Mouse (Mus musculus): ENCODE results near the gene Garnl3. TPM values are rescaled to one million over a fixed set of nuclear protein-coding genes. Genes with fewer than 3 reads are reported as not detected.
"Not testable (repeated sequence)": the region's sequence is repeated elsewhere in the genome, so short reads cannot be mapped to it uniquely, and the experiment has no call there.

Gene Garnl3
- polyA plus RNA-seq, 1 experiment from 2014 or later = 8.3 TPM

DNA sequence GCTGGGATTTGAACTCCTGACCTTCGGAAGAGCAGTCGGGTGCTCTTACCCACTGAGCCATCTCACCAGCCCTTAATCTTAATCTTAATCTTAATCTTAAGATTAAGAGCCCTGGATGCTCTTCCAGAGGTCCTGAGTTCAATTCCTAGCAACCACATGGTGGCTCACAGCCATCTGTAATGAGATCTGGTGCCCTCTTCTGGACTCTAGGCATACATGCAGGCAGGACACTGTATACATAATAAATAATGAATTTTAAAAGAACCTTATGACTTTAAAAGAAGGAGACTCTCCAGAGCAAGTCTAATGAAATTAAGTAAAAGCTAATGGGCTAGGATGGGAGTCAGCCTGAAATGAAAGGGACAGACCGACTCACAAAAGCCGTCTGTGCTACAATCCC, 122.4 kb downstream of the Garnl3 start:
- H3K4me3 ChIP-seq (ENCODE audit: low read length); H3K9me3 ChIP-seq (replicated peaks; ENCODE audit: control insufficient read depth, low read length); H3K9ac ChIP-seq (ENCODE audit: low read length); H3K4me2 ChIP-seq (ENCODE audit: low read depth, low read length); H3K27ac ChIP-seq (ENCODE audit: low read length); H3K36me3 ChIP-seq (ENCODE audit: control insufficient read depth, insufficient read depth); H3K27me3 ChIP-seq (ENCODE audit: control insufficient read depth, insufficient read depth, low read length); H3K4me1 ChIP-seq (ENCODE audit: control insufficient read depth, insufficient read depth, low read length); ATAC-seq (replicated peaks; ENCODE audit: extremely low read depth, insufficient read depth, low FRiP score): not testable (repeated sequence)
- WGBS = 86% methylated on average over 4 of the region's 4 CpGs

DNA sequence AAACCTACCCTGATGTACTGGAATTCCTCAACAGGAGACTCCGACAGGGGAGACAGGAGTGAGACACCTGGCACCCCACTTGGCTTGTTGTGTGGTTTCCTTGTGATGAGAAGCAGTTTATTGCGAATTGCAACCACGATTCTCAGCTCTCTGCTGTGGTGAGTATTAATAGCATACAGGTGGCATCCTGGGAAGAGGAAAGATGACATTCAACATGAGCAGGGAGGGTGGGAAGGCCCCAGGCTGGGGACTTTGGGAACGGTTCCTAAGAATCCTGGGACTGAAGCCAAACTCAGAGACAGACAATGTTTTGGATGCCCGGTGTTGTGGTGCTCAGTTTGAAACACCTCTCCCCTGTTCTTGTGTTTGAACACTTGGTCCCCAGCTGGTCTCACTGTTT, 126.4 kb downstream of the Garnl3 start:
- no peak overlapping the region for H3K4me2 ChIP-seq (ENCODE audit: low read depth, low read length)
- 47% methylated on average over 5 of the region's 5 CpGs for WGBS

DNA sequence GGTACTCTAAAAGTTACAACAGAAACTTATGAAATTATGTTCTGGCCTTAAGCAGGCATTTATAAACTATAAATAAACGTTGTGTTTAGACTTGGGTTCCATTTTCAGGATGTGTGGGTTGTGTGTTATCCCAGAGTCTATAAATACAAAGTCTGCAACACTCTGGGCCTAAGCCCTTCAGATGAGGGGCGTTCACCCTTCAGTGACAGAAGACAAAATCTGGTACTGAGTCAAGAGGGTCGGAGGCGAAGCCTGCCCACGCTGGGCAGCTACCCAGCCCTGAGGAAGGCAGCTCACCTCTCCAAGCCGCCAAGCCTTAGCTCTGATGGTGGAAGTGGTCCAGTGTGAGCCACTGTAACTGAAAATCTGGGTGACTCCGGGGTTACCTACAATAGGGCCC, 129.3 kb downstream of the Garnl3 start:
- H3K36me3 ChIP-seq (ENCODE audit: control insufficient read depth, insufficient read depth) = no peaks in the 10 kb centered on the region
- H3K27me3 ChIP-seq (ENCODE audit: control insufficient read depth, insufficient read depth, low read length) = no peaks in the 10 kb centered on the region
- H3K4me2 ChIP-seq (ENCODE audit: low read depth, low read length) = no peak overlapping the region
- H3K9ac ChIP-seq (ENCODE audit: low read length) = no peak overlapping the region
- no peak overlapping the region for H3K27ac ChIP-seq (ENCODE audit: low read length)
- 75% methylated on average over 7 of the region's 7 CpGs for WGBS
- H3K4me3 ChIP-seq (ENCODE audit: low read length) = no peak overlapping the region
- ATAC-seq (replicated peaks; ENCODE audit: extremely low read depth, insufficient read depth, low FRiP score) = no peak
- H3K4me1 ChIP-seq (ENCODE audit: control insufficient read depth, insufficient read depth, low read length) = peaks cover 7% of the 10 kb centered on the region; the same call in 1 of the 2 replicates
- H3K9me3 ChIP-seq (replicated peaks; ENCODE audit: control insufficient read depth, low read length) = no peaks in the 10 kb centered on the region

More for the DNA sequence above, 126.4 kb downstream of the Garnl3 start:
- Histone ChIP-seq H3K4me1 (ENCODE audit: control insufficient read depth, insufficient read depth, low read length) (peaks cover 7% of the 10 kb centered on the region; the same call in 1 of the 2 replicates), H3K36me3 (ENCODE audit: control insufficient read depth, insufficient read depth) (no peaks in the 10 kb centered on the region), H3K27ac (ENCODE audit: low read length) (no peak overlapping the region), H3K4me3 (ENCODE audit: low read length) (no peak overlapping the region), H3K9ac (ENCODE audit: low read length) (no peak overlapping the region), H3K9me3 (replicated peaks; ENCODE audit: control insufficient read depth, low read length) (no peaks in the 10 kb centered on the region), H3K27me3 (ENCODE audit: control insufficient read depth, insufficient read depth, low read length) (no peaks in the 10 kb centered on the region)
- ATAC-seq (replicated peaks; ENCODE audit: extremely low read depth, insufficient read depth, low FRiP score) = no peak

DNA sequence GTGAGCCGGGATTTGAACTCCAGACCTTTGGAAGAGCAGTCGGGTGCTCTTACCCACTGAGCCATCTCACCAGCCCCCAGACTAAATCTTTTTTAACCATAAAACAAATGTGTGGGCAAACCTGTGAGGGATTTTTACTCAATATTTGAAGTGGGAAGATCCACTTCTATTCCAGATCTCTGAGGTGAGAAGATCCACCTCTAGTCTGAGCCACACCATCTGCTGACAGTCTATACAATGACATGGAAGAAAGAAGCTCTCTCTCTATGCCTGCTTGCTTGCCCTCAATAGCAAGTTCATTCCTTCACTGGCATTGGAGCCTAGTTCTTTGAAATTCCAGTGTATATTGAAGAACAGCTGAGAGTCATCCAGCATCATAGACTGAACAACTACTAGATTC, 131.7 kb downstream of the Garnl3 start:
- WGBS = 76% methylated on average over 2 of the region's 2 CpGs
- ATAC-seq (replicated peaks; ENCODE audit: extremely low read depth, insufficient read depth, low FRiP score) = no peak
- Histone ChIP-seq H3K9me3 (replicated peaks; ENCODE audit: control insufficient read depth, low read length) (no peaks in the 10 kb centered on the region), H3K36me3 (ENCODE audit: control insufficient read depth, insufficient read depth) (no peaks in the 10 kb centered on the region), H3K4me1 (ENCODE audit: control insufficient read depth, insufficient read depth, low read length) (peaks cover 3% of the 10 kb centered on the region; the same call in 1 of the 2 replicates), H3K4me2 (ENCODE audit: low read depth, low read length) (no peak overlapping the region), H3K9ac (ENCODE audit: low read length) (no peak overlapping the region), H3K27me3 (ENCODE audit: control insufficient read depth, insufficient read depth, low read length) (no peaks in the 10 kb centered on the region), H3K4me3 (ENCODE audit: low read length) (no peak overlapping the region), H3K27ac (ENCODE audit: low read length) (no peak overlapping the region)

DNA sequence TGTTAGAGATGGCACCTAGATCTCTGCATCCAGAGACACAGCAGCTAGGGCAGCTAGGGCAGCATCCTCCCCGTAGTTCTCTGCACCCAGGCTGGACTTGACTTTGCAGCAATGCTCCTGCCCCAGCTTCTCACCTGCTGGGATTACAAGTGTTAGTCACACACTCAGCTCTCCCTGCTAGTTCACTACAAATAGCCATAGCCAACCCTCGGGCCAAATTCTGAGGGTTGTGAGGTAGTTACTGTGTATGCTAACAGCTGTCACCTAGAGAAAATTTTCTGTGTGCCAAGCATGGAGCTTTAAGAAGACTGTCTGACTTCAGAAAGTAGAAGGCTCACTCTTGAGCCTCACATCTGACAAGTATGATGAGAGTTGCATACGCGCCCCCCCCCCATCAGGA, 133.7 kb downstream of the Garnl3 start:
- no peak for ATAC-seq (replicated peaks; ENCODE audit: extremely low read depth, insufficient read depth, low FRiP score)
- Histone ChIP-seq H3K4me3 (ENCODE audit: low read length) (no peak overlapping the region), H3K9me3 (replicated peaks; ENCODE audit: control insufficient read depth, low read length) (no peaks in the 10 kb centered on the region), H3K27me3 (ENCODE audit: control insufficient read depth, insufficient read depth, low read length) (no peaks in the 10 kb centered on the region), H3K4me2 (ENCODE audit: low read depth, low read length) (no peak overlapping the region), H3K4me1 (ENCODE audit: control insufficient read depth, insufficient read depth, low read length) (no peaks in the 10 kb centered on the region), H3K27ac (ENCODE audit: low read length) (no peak overlapping the region), H3K9ac (ENCODE audit: low read length) (no peak overlapping the region), H3K36me3 (ENCODE audit: control insufficient read depth, insufficient read depth) (no peaks in the 10 kb centered on the region)
- WGBS = 64% methylated on average over 4 of the region's 4 CpGs

DNA sequence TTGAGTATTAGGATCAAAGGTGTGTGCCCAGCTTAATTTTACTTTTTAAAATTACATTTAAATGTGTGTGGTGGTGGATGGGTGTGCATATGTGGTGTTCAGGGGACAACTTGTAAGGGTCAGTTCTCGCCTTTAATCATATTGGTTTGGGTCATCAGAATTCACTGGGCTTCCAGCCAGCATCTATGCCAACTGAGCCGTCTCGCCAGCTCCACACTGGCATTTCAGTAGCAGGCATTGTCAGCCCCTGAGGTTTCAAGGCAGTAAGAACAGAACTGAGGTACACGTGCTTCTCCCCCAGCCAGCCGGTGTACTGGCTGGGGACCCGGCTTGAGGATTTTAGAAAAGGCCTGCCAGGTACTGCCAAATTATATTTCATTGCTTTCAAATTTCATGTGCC, 134.4 kb downstream of the Garnl3 start:
- H3K4me2 ChIP-seq (ENCODE audit: low read depth, low read length) = no peak overlapping the region
- no peak overlapping the region for H3K9ac ChIP-seq (ENCODE audit: low read length)
- H3K36me3 ChIP-seq (ENCODE audit: control insufficient read depth, insufficient read depth) = no peaks in the 10 kb centered on the region
- H3K4me3 ChIP-seq (ENCODE audit: low read length) = no peak overlapping the region
- no peaks in the 10 kb centered on the region for H3K9me3 ChIP-seq (replicated peaks; ENCODE audit: control insufficient read depth, low read length)
- H3K27me3 ChIP-seq (ENCODE audit: control insufficient read depth, insufficient read depth, low read length) = no peaks in the 10 kb centered on the region
- H3K27ac ChIP-seq (ENCODE audit: low read length) = no peak overlapping the region
- no peak for ATAC-seq (replicated peaks; ENCODE audit: extremely low read depth, insufficient read depth, low FRiP score)
- 63% methylated on average over 6 of the region's 6 CpGs for WGBS
- H3K4me1 ChIP-seq (ENCODE audit: control insufficient read depth, insufficient read depth, low read length) = no peaks in the 10 kb centered on the region

DNA sequence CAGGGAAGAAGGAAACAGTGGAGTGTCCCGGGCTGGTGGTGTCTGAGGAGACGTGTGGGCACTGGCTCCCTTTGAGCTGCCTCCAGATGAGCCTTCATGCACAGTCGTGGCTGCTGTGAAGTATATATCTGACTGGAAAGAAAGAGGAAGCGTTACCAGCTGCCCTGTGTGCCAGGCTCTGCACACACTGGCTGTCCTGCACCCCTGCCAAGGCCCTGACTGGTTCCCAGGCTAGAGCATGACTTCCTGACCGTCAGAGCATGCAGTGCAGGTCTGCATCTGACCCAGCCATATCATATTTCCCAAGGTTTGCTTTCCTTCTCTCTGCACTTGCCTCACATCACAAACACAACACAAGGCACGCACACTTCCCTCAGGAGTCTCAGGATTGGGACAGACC, 139.3 kb downstream of the Garnl3 start:
- ATAC-seq (replicated peaks; ENCODE audit: extremely low read depth, insufficient read depth, low FRiP score) = no peak
- Histone ChIP-seq H3K27me3 (ENCODE audit: control insufficient read depth, insufficient read depth, low read length) (no peaks in the 10 kb centered on the region), H3K4me3 (ENCODE audit: low read length) (no peak overlapping the region), H3K9me3 (replicated peaks; ENCODE audit: control insufficient read depth, low read length) (no peaks in the 10 kb centered on the region), H3K4me1 (ENCODE audit: control insufficient read depth, insufficient read depth, low read length) (0 out of 2 replicates have a peak, but pooled peaks cover 3% of the 10 kb centered on the region), H3K36me3 (ENCODE audit: control insufficient read depth, insufficient read depth) (no peaks in the 10 kb centered on the region), H3K4me2 (ENCODE audit: low read depth, low read length) (no peak overlapping the region), H3K9ac (ENCODE audit: low read length) (no peak overlapping the region), H3K27ac (ENCODE audit: low read length) (no peak overlapping the region)
- 69% methylated on average over 6 of the region's 6 CpGs for WGBS

DNA sequence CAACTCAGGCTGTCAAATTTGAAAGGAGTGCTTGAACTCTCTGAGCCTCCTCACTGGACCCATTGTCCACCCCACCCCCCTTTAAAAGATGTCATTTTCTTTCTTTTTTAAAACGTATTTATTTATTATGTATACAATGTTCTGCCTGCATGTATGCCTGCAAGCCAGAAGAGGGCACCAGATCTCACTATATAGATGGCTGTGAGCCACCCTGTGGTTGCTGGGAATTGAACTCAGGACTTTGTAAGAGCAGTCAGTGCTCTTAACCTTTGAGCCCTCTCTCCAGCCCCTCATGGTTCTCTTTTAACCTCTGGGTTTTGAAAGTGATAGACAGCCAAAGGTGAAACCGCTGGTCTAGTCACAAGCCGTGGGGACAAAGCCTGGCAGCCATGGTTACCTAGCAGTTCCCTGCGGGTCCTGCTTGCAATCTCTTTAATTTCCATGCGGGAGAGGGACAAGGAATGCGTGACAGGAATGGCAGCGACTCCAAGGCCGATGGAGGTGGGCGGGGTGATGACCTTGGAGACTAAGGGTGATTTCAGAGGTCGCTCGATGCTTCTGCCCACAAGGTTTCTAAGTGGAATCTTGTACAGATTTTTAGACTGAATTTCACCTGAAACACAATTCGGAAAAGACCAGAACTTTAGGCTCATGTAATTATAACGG, 141.2 kb downstream of the Garnl3 start:
- Histone ChIP-seq H3K4me1 (ENCODE audit: control insufficient read depth, insufficient read depth, low read length) (0 out of 2 replicates have a peak, but pooled peaks cover 3% of the 10 kb centered on the region), H3K36me3 (ENCODE audit: control insufficient read depth, insufficient read depth) (no peaks in the 10 kb centered on the region), H3K27me3 (ENCODE audit: control insufficient read depth, insufficient read depth, low read length) (no peaks in the 10 kb centered on the region), H3K9ac (ENCODE audit: low read length) (no peak overlapping the region), H3K27ac (ENCODE audit: low read length) (no peak overlapping the region), H3K4me2 (ENCODE audit: low read depth, low read length) (no peak overlapping the region), H3K4me3 (ENCODE audit: low read length) (no peak overlapping the region), H3K9me3 (replicated peaks; ENCODE audit: control insufficient read depth, low read length) (no peaks in the 10 kb centered on the region)
- ATAC-seq (replicated peaks; ENCODE audit: extremely low read depth, insufficient read depth, low FRiP score) = no peak
- 64% methylated on average over 13 of the region's 13 CpGs for WGBS

DNA sequence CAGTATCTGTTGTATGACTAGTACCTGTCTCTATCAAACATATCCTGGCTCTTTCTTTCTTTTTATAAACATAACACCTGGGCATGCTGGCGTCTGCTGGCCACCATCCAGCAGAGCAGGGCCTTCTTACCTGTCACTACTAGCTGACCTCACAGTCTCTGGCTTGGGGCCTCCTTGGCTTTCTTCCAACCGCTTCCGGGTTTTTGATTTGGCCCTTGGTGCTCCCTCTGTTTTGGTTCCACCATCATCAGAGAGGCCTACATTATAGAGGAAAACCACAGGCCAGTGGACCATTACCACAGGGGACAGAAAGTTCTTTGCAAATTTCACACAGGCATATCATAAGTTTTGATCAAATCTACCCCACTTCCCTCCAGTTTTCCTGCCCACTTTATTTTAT, 142.1 kb downstream of the Garnl3 start:
- Histone ChIP-seq H3K4me1 (ENCODE audit: control insufficient read depth, insufficient read depth, low read length) (0 out of 2 replicates have a peak, but pooled peaks cover 3% of the 10 kb centered on the region), H3K9ac (ENCODE audit: low read length) (no peak overlapping the region), H3K27me3 (ENCODE audit: control insufficient read depth, insufficient read depth, low read length) (no peaks in the 10 kb centered on the region), H3K27ac (ENCODE audit: low read length) (no peak overlapping the region), H3K36me3 (ENCODE audit: control insufficient read depth, insufficient read depth) (no peaks in the 10 kb centered on the region), H3K9me3 (replicated peaks; ENCODE audit: control insufficient read depth, low read length) (no peaks in the 10 kb centered on the region), H3K4me2 (ENCODE audit: low read depth, low read length) (no peak overlapping the region), H3K4me3 (ENCODE audit: low read length) (no peak overlapping the region)
- WGBS = 52% methylated on average over 3 of the region's 3 CpGs
- no peak for ATAC-seq (replicated peaks; ENCODE audit: extremely low read depth, insufficient read depth, low FRiP score)
